Mouse (Mus musculus) ES-Bruce4 (cell line): Measurements from ENCODE around the gene Aldh3a2. TPM values are rescaled to one million over a fixed set of nuclear protein-coding genes. Genes with fewer than 3 reads are reported as not detected.

Experiments
- H3K27ac ChIP-seq: 2 replicates; pipeline ENCODE4 v1.5.1; 2012; ENCODE audit warnings: low read length, inconsistent platforms; ENCODE audit not compliant: insufficient read depth
- H3K27me3 ChIP-seq: 2 replicates; pipeline ENCODE4 v1.6.1; 2012; ENCODE audit warnings: mild to moderate bottlenecking, low read length, inconsistent platforms; ENCODE audit not compliant: control insufficient read depth, poor library complexity, insufficient read depth, severe bottlenecking
- H3K36me3 ChIP-seq: 2 replicates; pipeline ENCODE4 v1.6.1; 2012; ENCODE audit warnings: inconsistent platforms, mild to moderate bottlenecking, low read length, moderate library complexity; ENCODE audit not compliant: control insufficient read depth, poor library complexity, insufficient read depth, severe bottlenecking
- H3K4me1 ChIP-seq: one replicate; pipeline ENCODE4 v1.8.1; 2011; ENCODE audit warnings: low read length; ENCODE audit not compliant: control insufficient read depth, insufficient read depth
- H3K4me3 ChIP-seq: 2 replicates; pipeline ENCODE4 v1.5.1; 2011; ENCODE audit warnings: low read depth, mild to moderate bottlenecking, low read length
- H3K9ac ChIP-seq: 2 replicates; pipeline ENCODE4 v1.6.1; 2012; ENCODE audit warnings: low read depth, mild to moderate bottlenecking, inconsistent platforms; ENCODE audit not compliant: poor library complexity, severe bottlenecking
- H3K9me3 ChIP-seq: replicated peaks from 2 replicates; pipeline ENCODE4 v1.6.1; 2012; ENCODE audit warnings: mild to moderate bottlenecking, low read length, inconsistent platforms; ENCODE audit not compliant: control insufficient read depth, poor library complexity, insufficient read depth, severe bottlenecking
- CTCF ChIP-seq: IDR thresholded peaks from one replicate; pipeline ENCODE4 v1.8.1; 2011; ENCODE audit warnings: low read depth, low read length
- EP300 ChIP-seq: IDR thresholded peaks from 2 replicates; pipeline ENCODE4 v1.6.1; 2011; ENCODE audit warnings: low read depth, low read length; ENCODE audit not compliant: insufficient read depth
- POLR2A ChIP-seq: IDR thresholded peaks from one replicate; pipeline ENCODE4 v1.8.1; 2011; ENCODE audit warnings: low read length; ENCODE audit not compliant: insufficient read depth
- polyA plus RNA-seq: library from polyadenylated mRNA; stranded (reverse); fragments of >200 nt; gene quantifications from 2 replicates; pipeline ENCODE4 v1.2.4, GENCODE M21; 2011; ENCODE audit warnings: low read depth; ENCODE audit not compliant: missing spikeins, insufficient read depth, insufficient read length

Gene Aldh3a2
- polyA plus RNA-seq, 1 experiment, result 21.3 TPM

GRCm38 (mm10) chr11:61300716-61301392 is 33.6 kb upstream of the Aldh3a2 start:
- Histone ChIP-seq H3K27me3 (no peaks in the 10 kb centered on the region), H3K4me3 (0 out of 2 replicates have a peak overlapping the region, but pooled peaks have one; percentile 8), H3K27ac (no peak overlapping the region), H3K36me3 (no peaks in the 10 kb centered on the region), H3K4me1 (no peaks in the 10 kb centered on the region), H3K9me3 (peaks cover 35% of the 10 kb centered on the region), H3K9ac (no peak overlapping the region)
- no peak for TF ChIP-seq POLR2A
- TF ChIP-seq EP300, result no peak
- TF ChIP-seq CTCF, result no peak

DNA sequence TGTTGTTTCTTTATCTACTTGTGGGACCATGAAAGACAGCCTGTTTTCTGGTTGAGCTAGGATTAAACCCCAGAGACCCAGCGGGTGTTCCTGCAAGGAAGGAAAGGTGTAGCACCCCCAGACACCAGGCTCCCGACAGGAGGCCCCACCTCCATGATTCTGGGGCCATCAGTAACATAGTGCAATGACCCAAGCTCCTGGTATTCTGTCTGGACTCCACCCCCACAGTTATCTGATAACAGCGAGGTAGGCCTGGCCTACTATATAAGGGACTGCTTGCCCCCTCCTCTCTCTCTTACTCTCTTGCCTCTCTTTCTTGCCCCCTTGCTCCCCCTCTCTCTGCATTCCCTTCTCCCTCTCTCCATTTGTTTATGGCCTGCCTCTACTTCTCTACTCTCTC is 32.9 kb upstream of the Aldh3a2 start:
- Histone ChIP-seq H3K36me3 (no peaks in the 10 kb centered on the region), H3K27ac (no peak overlapping the region), H3K9me3 (peaks cover 35% of the 10 kb centered on the region), H3K9ac (no peak overlapping the region), H3K4me3 (no peak overlapping the region), H3K4me1 (no peaks in the 10 kb centered on the region), H3K27me3 (no peaks in the 10 kb centered on the region)
- TF ChIP-seq EP300, result no peak

DNA sequence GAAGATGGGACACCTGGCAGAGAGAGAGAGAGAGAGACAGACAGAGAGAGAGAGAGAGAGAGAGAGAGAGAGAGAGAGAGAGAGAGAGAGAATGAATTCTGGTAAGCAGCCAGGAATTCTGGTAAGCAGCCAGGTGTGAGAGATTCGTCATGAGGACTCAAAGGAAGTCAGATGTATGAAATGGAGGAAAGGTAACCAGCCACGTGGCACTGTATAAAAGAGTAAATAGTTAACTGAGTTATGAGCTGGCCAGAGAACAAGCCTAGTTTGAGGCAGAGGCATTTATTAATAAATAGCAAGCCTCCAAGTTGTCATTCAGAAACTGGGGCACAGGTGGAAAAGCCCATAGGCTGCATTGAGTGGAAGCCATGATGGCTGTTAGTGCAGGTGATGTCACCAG is 30.6 kb upstream of the Aldh3a2 start:
- no peaks in the 10 kb centered on the region for H3K36me3 ChIP-seq
- H3K4me3 ChIP-seq, result no peak overlapping the region
- H3K27ac ChIP-seq, result peak overlapping the region; percentile 91
- H3K9me3 ChIP-seq, result peaks cover 34% of the 10 kb centered on the region
- no peaks in the 10 kb centered on the region for H3K4me1 ChIP-seq
- H3K27me3 ChIP-seq, result no peaks in the 10 kb centered on the region
- no peak for TF ChIP-seq CTCF
- TF ChIP-seq EP300, result no peak
- no peak for TF ChIP-seq POLR2A
- H3K9ac ChIP-seq, result no peak overlapping the region

GRCm38 (mm10) chr11:61297326-61297725 is 30.1 kb upstream of the Aldh3a2 start:
- peaks cover 34% of the 10 kb centered on the region for H3K9me3 ChIP-seq
- H3K27ac ChIP-seq, result peak overlapping the region; percentile 91
- no peaks in the 10 kb centered on the region for H3K36me3 ChIP-seq
- TF ChIP-seq POLR2A, result no peak
- TF ChIP-seq EP300, result 0 out of 2 replicates have a peak, but pooled peaks have one; percentile 36
- no peaks in the 10 kb centered on the region for H3K4me1 ChIP-seq
- H3K9ac ChIP-seq, result no peak overlapping the region
- no peaks in the 10 kb centered on the region for H3K27me3 ChIP-seq
- H3K4me3 ChIP-seq, result no peak overlapping the region

DNA sequence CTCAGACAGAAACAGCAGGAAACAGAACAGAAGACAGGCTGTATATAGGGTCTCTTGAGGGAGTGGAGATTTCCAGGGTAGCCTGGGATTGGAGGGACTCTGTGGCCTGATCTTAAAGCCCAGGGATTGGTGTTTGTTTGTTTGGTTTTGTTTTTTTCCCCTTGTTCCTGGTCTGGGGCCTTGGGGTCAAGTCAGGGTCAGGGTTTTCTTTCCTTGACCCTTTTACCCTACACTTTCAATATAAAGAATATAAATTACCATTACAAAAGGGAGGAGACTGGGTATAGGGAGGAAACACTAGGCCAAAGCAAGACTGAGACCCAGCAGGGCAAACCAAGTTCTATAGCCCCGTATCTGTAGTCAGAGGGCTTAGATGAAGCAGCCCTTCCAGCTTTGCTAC is 29.3 kb upstream of the Aldh3a2 start:
- no peak overlapping the region for H3K9ac ChIP-seq
- no peak overlapping the region for H3K4me3 ChIP-seq
- H3K27me3 ChIP-seq, result no peaks in the 10 kb centered on the region
- peaks cover 34% of the 10 kb centered on the region for H3K9me3 ChIP-seq
- H3K4me1 ChIP-seq, result no peaks in the 10 kb centered on the region
- TF ChIP-seq EP300 (no peak), CTCF (no peak), POLR2A (no peak)
- H3K36me3 ChIP-seq, result no peaks in the 10 kb centered on the region
- H3K27ac ChIP-seq, result peak overlapping the region; percentile 91

- Histone ChIP-seq H3K4me3 (no peak overlapping the region), H3K9ac (no peak overlapping the region), H3K9me3 (peaks cover 34% of the 10 kb centered on the region), H3K27me3 (no peaks in the 10 kb centered on the region), H3K36me3 (no peaks in the 10 kb centered on the region), H3K27ac (no peak overlapping the region; the same call in 1 of the 2 replicates), H3K4me1 (no peaks in the 10 kb centered on the region)
- no peak for TF ChIP-seq EP300
- TF ChIP-seq POLR2A, result no peak
- TF ChIP-seq CTCF, result no peak
These were observed 28.3 kb upstream of the Aldh3a2 start for GRCm38 (mm10) chr11:61295556-61295955.

- Histone ChIP-seq H3K9ac (no peak overlapping the region), H3K4me1 (no peaks in the 10 kb centered on the region), H3K9me3 (peaks cover 34% of the 10 kb centered on the region), H3K4me3 (no peak overlapping the region), H3K27ac (no peak overlapping the region), H3K36me3 (no peaks in the 10 kb centered on the region), H3K27me3 (no peaks in the 10 kb centered on the region)
- TF ChIP-seq CTCF, result no peak
- TF ChIP-seq EP300, result no peak
- no peak for TF ChIP-seq POLR2A
These were observed 27.2 kb upstream of the Aldh3a2 start for GRCm38 (mm10) chr11:61294431-61294830.
